In the genomic region with DNA sequence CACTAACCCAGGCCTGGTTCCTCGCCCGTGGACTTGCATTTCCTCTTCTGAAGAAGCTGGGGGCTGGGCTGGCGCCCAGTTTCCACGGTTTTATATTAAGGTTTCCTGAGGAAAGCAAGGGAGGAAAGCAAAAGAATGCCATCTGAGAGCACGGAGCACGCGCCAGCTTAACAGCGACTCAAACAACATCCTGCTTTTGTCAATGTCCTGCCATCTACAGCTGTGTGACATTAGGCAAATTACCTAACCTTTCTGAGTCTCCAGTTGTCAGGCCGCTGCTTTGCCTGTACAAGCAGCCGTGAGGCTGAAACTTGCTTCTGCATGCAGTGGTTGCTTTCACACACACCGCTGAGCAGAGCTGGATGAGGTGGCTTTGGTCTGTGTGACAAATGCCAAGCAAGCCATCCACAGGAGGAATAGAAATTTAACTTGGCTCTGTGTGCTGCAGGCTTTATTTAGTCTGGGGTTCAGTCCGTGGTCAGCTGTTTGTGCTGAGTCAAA, we compare ENCODE assay signal across 9 mouse cellular contexts. TPM values are rescaled to one million over a fixed set of nuclear protein-coding genes. Genes with fewer than 3 reads are reported as not detected.
A peak's percentile ranks its signal among the peaks of the same experiment; 100 is the strongest.
DNase-seq lines count a peak whose midpoint lies in the region; ATAC-seq and TF ChIP-seq lines count a peak whose summit lies in the region.
"Had no signal": no experiment of that assay in that cellular context is flagged by ENCODE, and none has a peak within 500 bp of the region (broad histone marks: within the 10 kb centered on the region; RNA-seq: fewer than 3 reads in every experiment).

No protein-coding gene starts in this region.

- no peak for TF ChIP-seq POLR2A in bone marrow macrophage, adult 2 months (IDR thresholded peaks at IDR 0.05; ENCODE audit: borderline replicate concordance, low read depth, low read length)

- H3K36me3 ChIP-seq in liver, embryonic 15.5 days (replicated peaks) = no peaks in the 10 kb centered on the region

- no peak overlapping the region for H3K9ac ChIP-seq in liver, embryonic 15.5 days

- peak overlapping the region; percentile 21; the same call in 1 of the 2 replicates for H3K4me2 ChIP-seq in liver, embryonic 15.5 days

- 29% methylated on average over 12 of the region's 12 CpGs for WGBS in liver, embryonic 15.5 days (ENCODE audit: insufficient replicate concordance)

- H3K4me3 ChIP-seq in bone marrow macrophage, adult 2 months (ENCODE audit: insufficient read depth, low read length) = no peak overlapping the region
- no peak overlapping the region for H3K4me3 ChIP-seq in liver, embryonic 15.5 days (replicated peaks)

- no peaks in the 10 kb centered on the region for H3K27me3 ChIP-seq in liver, embryonic 15.5 days

- H3K4me1 ChIP-seq in bone marrow macrophage, adult 2 months (ENCODE audit: control insufficient read depth, insufficient read depth, low read length) = peaks cover 22% of the 10 kb centered on the region
- peaks cover 54% of the 10 kb centered on the region for H3K4me1 ChIP-seq in liver, embryonic 15.5 days (replicated peaks)

- no peaks in the 10 kb centered on the region for H3K9me3 ChIP-seq in liver, embryonic 15.5 days (replicated peaks)

- peak overlapping the region; percentile 43 for H3K27ac ChIP-seq in bone marrow macrophage, adult 2 months (ENCODE audit: insufficient read depth, low read depth, low read length)
- peak overlapping the region; percentile 6; the same call in 1 of the 2 replicates for H3K27ac ChIP-seq in liver, embryonic 15.5 days (replicated peaks)

- DNase-seq in lung, adult 18-20 months = peak; percentile 54 to 57
- no peak for DNase-seq in lung, postnatal 25 days (ENCODE audit: low spot score)
- DNase-seq in heart, postnatal 4 days = peak; percentile 39
- DNase-seq in urinary bladder, postnatal 10 days (ENCODE audit: low spot score) = no peak
- DNase-seq in frontal cortex, adult 2 months (ENCODE audit: extremely low spot score in 1 of 2, low spot score in 1 of 2) = no peak
- no peak for DNase-seq in neural tube, embryonic 10.5 days (ENCODE audit: extremely low spot score, low spot score)

- no peak for ATAC-seq in liver, embryonic 15.5 days (ENCODE audit: insufficient read depth)

- no peak for TF ChIP-seq CTCF in bone marrow macrophage, adult 2 months (IDR thresholded peaks at IDR 0.05; ENCODE audit: low read depth, low read length)

RNA-seq across cellular contexts. Expression of gene Atf7ip, which starts 41.8 kb away (rescaled TPM):
- 34.7 and 37.2 TPM in 2 replicates for polyA plus RNA-seq in bone marrow macrophage, adult 2 months (2012; ENCODE audit: insufficient read depth, insufficient read length, missing spikeins)
- total RNA-seq in heart, postnatal 4 days (2021) = 100 to 1,000 TPM; 107 to 108 TPM
- polyA plus RNA-seq in liver, embryonic 15.5 days (2015; fragmentation: Nextera tagmentation; extraction: Ambion mirVana) = 14.6 and 17.7 TPM in 2 replicates
- 42.8 and 49.5 TPM in 2 replicates for polyA plus RNA-seq in frontal cortex, adult 2 months (2012; rRNA removed)

RNA-seq across cellular contexts. Expression of gene E330021D16Rik, which starts 48.8 kb away (rescaled TPM):
- not detected in 2 replicates for polyA plus RNA-seq in bone marrow macrophage, adult 2 months (2012; ENCODE audit: insufficient read depth, insufficient read length, missing spikeins)
- not detected for total RNA-seq in heart, postnatal 4 days (2021)
- 0.38 and 0.48 TPM in 2 replicates for polyA plus RNA-seq in liver, embryonic 15.5 days (2015; fragmentation: Nextera tagmentation; extraction: Ambion mirVana)
- not detected in 2 replicates for polyA plus RNA-seq in frontal cortex, adult 2 months (2012; rRNA removed)
- total RNA-seq: left cerebral cortex, postnatal 10 days had no signal

Comparison
In these comparisons a context has a peak if more than half of its experiments do, and no peak if none do; other contexts are left out.
1. DNase-seq: peak in lung, adult 18-20 months (2 of 2) and heart, postnatal 4 days (single experiment); none in lung, postnatal 25 days (single experiment), urinary bladder, postnatal 10 days (single experiment), frontal cortex, adult 2 months (0 of 2) and neural tube, embryonic 10.5 days (single experiment).